Mouse (Mus musculus): ENCODE measurements at regions not wholly inside any gene's neighbourhood (a gene's known extent, or its start where the extent isn't known, plus 50 kb on each side); places are given as distances from the start of the nearest gene placed in this dataset.

- DNase-seq (ENCODE audit: low read depth): no peak
These were observed 100.7 kb upstream of the Chrna7 start for GRCm38 (mm10) chr7:63313096-63313495.

- DNase-seq (ENCODE audit: low read depth): peak; percentile 64
These were observed 107.2 kb upstream of the Chrna7 start for GRCm38 (mm10) chr7:63319594-63319993.

GRCm38 (mm10) chr7:63321171-63321570 lies 108.8 kb upstream of the Chrna7 start:
- DNase-seq (ENCODE audit: low read depth): no peak

- DNase-seq (ENCODE audit: low read depth): peak; percentile 64
These were observed 109.8 kb upstream of the Chrna7 start for GRCm38 (mm10) chr7:63321951-63322710.

GRCm38 (mm10) chr7:63335146-63335545 lies 109.4 kb upstream of the Otud7a start:
- peak; percentile 55 for DNase-seq (ENCODE audit: low read depth)

- DNase-seq (ENCODE audit: low read depth): no peak
These were observed 108.5 kb upstream of the Otud7a start for GRCm38 (mm10) chr7:63336072-63336471.

GRCm38 (mm10) chr7:63341716-63342115 lies 102.8 kb upstream of the Otud7a start:
- DNase-seq (ENCODE audit: low read depth): no peak

- DNase-seq (ENCODE audit: low read depth): peak; percentile 24
These were observed 98.7 kb upstream of the Otud7a start for GRCm38 (mm10) chr7:63345671-63346392.

GRCm38 (mm10) chr7:63346393-63346730 lies 98.2 kb upstream of the Otud7a start:
- DNase-seq (ENCODE audit: low read depth): no peak

Measured in NIH3T3 (cell line).